Mouse (Mus musculus): ENCODE results near the gene Tmem229b. TPM values are rescaled to one million over a fixed set of nuclear protein-coding genes. Genes with fewer than 3 reads are reported as not detected.

The Tmem229b gene
- total and polyA plus RNA-seq, 2 experiments: 1.4 to 1.6 TPM

GRCm38 (mm10) chr12:78983296-78984034, 24.0 kb downstream of the Tmem229b start:
- TF ChIP-seq CTCF (IDR thresholded peaks at IDR 0.05; ENCODE audit: low read depth, low read length) (no peak), POLR2A (IDR thresholded peaks at IDR 0.05; ENCODE audit: extremely low read depth, insufficient read depth, low read length) (no peak)
- WGBS: 71% methylated on average over 9 of the region's 9 CpGs
- no peaks in the 10 kb centered on the region for H3K36me3 ChIP-seq (ENCODE audit: control insufficient read depth, insufficient read depth, low read length)
- H3K9ac ChIP-seq (ENCODE audit: low read depth, low read length): no peak overlapping the region
- no peak overlapping the region for H3K4me3 ChIP-seq (ENCODE audit: insufficient read depth, low read depth, low read length)
- H3K4me1 ChIP-seq (ENCODE audit: control insufficient read depth, insufficient read depth, low read length): no peaks in the 10 kb centered on the region
- DNase-seq (ENCODE audit: extremely low read depth, low read depth, low spot score): no peak
- H3K79me2 ChIP-seq (ENCODE audit: control insufficient read depth, insufficient read depth, low read length): no peaks in the 10 kb centered on the region
- H3K27ac ChIP-seq (replicated peaks; ENCODE audit: insufficient read depth, low read depth, low read length): no peak overlapping the region
- H3K27me3 ChIP-seq (ENCODE audit: control insufficient read depth, insufficient read depth, low read length): no peaks in the 10 kb centered on the region

GRCm38 (mm10) chr12:78981938-78982825, 25.2 kb downstream of the Tmem229b start:
- H3K27ac ChIP-seq (replicated peaks; ENCODE audit: insufficient read depth, low read depth, low read length): no peak overlapping the region
- no peaks in the 10 kb centered on the region for H3K27me3 ChIP-seq (ENCODE audit: control insufficient read depth, insufficient read depth, low read length)
- no peak for DNase-seq (ENCODE audit: extremely low read depth, low read depth, low spot score)
- WGBS: 48% methylated on average over 9 of the region's 9 CpGs
- no peaks in the 10 kb centered on the region for H3K79me2 ChIP-seq (ENCODE audit: control insufficient read depth, insufficient read depth, low read length)
- no peaks in the 10 kb centered on the region for H3K4me1 ChIP-seq (ENCODE audit: control insufficient read depth, insufficient read depth, low read length)
- H3K36me3 ChIP-seq (ENCODE audit: control insufficient read depth, insufficient read depth, low read length): no peaks in the 10 kb centered on the region
- TF ChIP-seq POLR2A (IDR thresholded peaks at IDR 0.05; ENCODE audit: extremely low read depth, insufficient read depth, low read length) (no peak), CTCF (IDR thresholded peaks at IDR 0.05; ENCODE audit: low read depth, low read length) (no peak)
- no peak overlapping the region for H3K4me3 ChIP-seq (ENCODE audit: insufficient read depth, low read depth, low read length)
- H3K9ac ChIP-seq (ENCODE audit: low read depth, low read length): no peak overlapping the region

GRCm38 (mm10) chr12:78981131-78981530, 26.3 kb downstream of the Tmem229b start:
- Histone ChIP-seq H3K79me2 (ENCODE audit: control insufficient read depth, insufficient read depth, low read length) (no peaks in the 10 kb centered on the region), H3K27me3 (ENCODE audit: control insufficient read depth, insufficient read depth, low read length) (no peaks in the 10 kb centered on the region), H3K4me3 (ENCODE audit: insufficient read depth, low read depth, low read length) (no peak overlapping the region), H3K9ac (ENCODE audit: low read depth, low read length) (no peak overlapping the region), H3K27ac (replicated peaks; ENCODE audit: insufficient read depth, low read depth, low read length) (peak overlapping the region; percentile 43), H3K36me3 (ENCODE audit: control insufficient read depth, insufficient read depth, low read length) (no peaks in the 10 kb centered on the region), H3K4me1 (ENCODE audit: control insufficient read depth, insufficient read depth, low read length) (no peaks in the 10 kb centered on the region)
- no peak for DNase-seq (ENCODE audit: extremely low read depth, low read depth, low spot score)
- WGBS: 79% methylated on average over 2 of the region's 2 CpGs
- TF ChIP-seq POLR2A (IDR thresholded peaks at IDR 0.05; ENCODE audit: extremely low read depth, insufficient read depth, low read length): no peak
- TF ChIP-seq CTCF (IDR thresholded peaks at IDR 0.05; ENCODE audit: low read depth, low read length): no peak

GRCm38 (mm10) chr12:78980683-78981091, 26.7 kb downstream of the Tmem229b start:
- Histone ChIP-seq H3K4me3 (ENCODE audit: insufficient read depth, low read depth, low read length) (peak overlapping the region; percentile 14), H3K27me3 (ENCODE audit: control insufficient read depth, insufficient read depth, low read length) (no peaks in the 10 kb centered on the region), H3K36me3 (ENCODE audit: control insufficient read depth, insufficient read depth, low read length) (no peaks in the 10 kb centered on the region), H3K79me2 (ENCODE audit: control insufficient read depth, insufficient read depth, low read length) (no peaks in the 10 kb centered on the region), H3K27ac (replicated peaks; ENCODE audit: insufficient read depth, low read depth, low read length) (peak overlapping the region; percentile 43), H3K4me1 (ENCODE audit: control insufficient read depth, insufficient read depth, low read length) (no peaks in the 10 kb centered on the region), H3K9ac (ENCODE audit: low read depth, low read length) (no peak overlapping the region)
- peak; percentile 54 for DNase-seq (ENCODE audit: extremely low read depth, low read depth, low spot score)
- TF ChIP-seq POLR2A (IDR thresholded peaks at IDR 0.05; ENCODE audit: extremely low read depth, insufficient read depth, low read length): no peak
- no peak for TF ChIP-seq CTCF (IDR thresholded peaks at IDR 0.05; ENCODE audit: low read depth, low read length)
- 65% methylated on average over 5 of the region's 5 CpGs for WGBS

DNA sequence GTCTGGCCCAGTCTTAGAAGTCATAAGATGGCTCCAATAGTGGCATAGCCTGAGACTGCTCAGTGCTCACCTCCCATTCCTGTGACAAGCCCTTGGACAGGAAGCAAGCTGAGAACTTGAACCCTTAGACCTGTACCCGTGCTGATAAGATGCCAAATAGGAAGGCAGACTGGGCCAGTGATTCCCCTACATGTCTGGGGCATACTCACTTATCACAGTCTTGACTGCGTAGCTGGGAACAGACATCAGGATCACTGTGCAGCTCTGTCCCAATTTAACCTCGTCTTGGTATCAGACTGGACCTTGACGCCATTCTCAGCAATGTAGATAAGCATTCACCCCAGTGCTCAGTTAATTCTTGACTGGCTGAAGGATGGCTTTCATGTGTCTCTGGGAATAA, 29.9 kb downstream of the Tmem229b start:
- H3K4me1 ChIP-seq (ENCODE audit: control insufficient read depth, insufficient read depth, low read length): no peaks in the 10 kb centered on the region
- no peaks in the 10 kb centered on the region for H3K27me3 ChIP-seq (ENCODE audit: control insufficient read depth, insufficient read depth, low read length)
- DNase-seq (ENCODE audit: extremely low read depth, low read depth, low spot score): no peak
- 57% methylated on average over 4 of the region's 4 CpGs for WGBS
- no peak overlapping the region for H3K4me3 ChIP-seq (ENCODE audit: insufficient read depth, low read depth, low read length)
- TF ChIP-seq CTCF (IDR thresholded peaks at IDR 0.05; ENCODE audit: low read depth, low read length): no peak
- TF ChIP-seq POLR2A (IDR thresholded peaks at IDR 0.05; ENCODE audit: extremely low read depth, insufficient read depth, low read length): no peak
- H3K36me3 ChIP-seq (ENCODE audit: control insufficient read depth, insufficient read depth, low read length): no peaks in the 10 kb centered on the region
- H3K79me2 ChIP-seq (ENCODE audit: control insufficient read depth, insufficient read depth, low read length): no peaks in the 10 kb centered on the region
- H3K9ac ChIP-seq (ENCODE audit: low read depth, low read length): no peak overlapping the region
- H3K27ac ChIP-seq (replicated peaks; ENCODE audit: insufficient read depth, low read depth, low read length): no peak overlapping the region
